ENCODE assay signal across 13 mouse cellular contexts in the genomic region with DNA sequence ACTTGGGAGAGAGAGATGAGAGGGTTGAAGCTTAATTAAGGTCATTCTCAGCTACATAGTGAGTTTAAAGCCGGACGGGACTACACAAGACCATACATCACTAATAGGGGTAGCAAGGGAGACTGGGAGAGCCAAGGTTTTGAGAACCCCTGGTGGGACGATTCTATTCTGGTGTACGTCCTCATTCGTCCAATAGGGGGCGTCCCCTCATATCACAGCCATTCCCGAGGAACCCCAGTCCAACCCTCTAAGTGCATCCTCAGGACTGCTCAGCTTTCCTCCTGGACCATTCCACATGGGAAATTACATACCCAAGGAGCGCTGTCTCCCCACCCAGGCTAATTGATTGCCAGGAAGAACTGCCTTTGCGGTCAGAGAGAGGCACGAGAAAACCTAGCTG.
DNase-seq lines count a peak whose midpoint lies in the region; ATAC-seq and TF ChIP-seq lines count a peak whose summit lies in the region.
"Had no signal": no experiment of that assay in that cellular context is flagged by ENCODE, and none has a peak within 500 bp of the region (broad histone marks: within the 10 kb centered on the region; RNA-seq: fewer than 3 reads in every experiment).

No protein-coding gene starts in this region.

- no peak for TF ChIP-seq EP300 in heart, adult 2 months (IDR thresholded peaks at IDR 0.05; ENCODE audit: insufficient read depth, low read depth, low read length)
- no peak for TF ChIP-seq EP300 in CH12.LX (IDR thresholded peaks at IDR 0.05; ENCODE audit: low read length)

- no peaks in the 10 kb centered on the region for H3K4me1 ChIP-seq in heart, adult 2 months (ENCODE audit: control insufficient read depth, insufficient read depth, low read length)
- no peaks in the 10 kb centered on the region for H3K4me1 ChIP-seq in heart, embryonic 12.5 days (replicated peaks)
- H3K4me1 ChIP-seq in lung, adult 2 months (ENCODE audit: control insufficient read depth, insufficient read depth, low read length), result no peaks in the 10 kb centered on the region
- peaks cover 0 to 9% of the 10 kb centered on the region in 2 experiments; a peak in 1 of 4 replicates for H3K4me1 ChIP-seq in CH12.LX (ENCODE audit: control insufficient read depth in 1 of 2, insufficient read depth in 2 of 2)
- H3K4me1 ChIP-seq in heart, embryonic 11.5 days (ENCODE audit: control insufficient read depth, insufficient read depth, low read length), result no peaks in the 10 kb centered on the region
- H3K4me1 ChIP-seq: heart, embryonic 15.5 days had no signal

- TF ChIP-seq RAD21 in CH12.LX (IDR thresholded peaks at IDR 0.05; ENCODE audit: low read depth, low read length), result peak; percentile 15

- no peak overlapping the region for H3K27ac ChIP-seq in heart, adult 2 months
- no peak overlapping the region for H3K27ac ChIP-seq in heart, embryonic 12.5 days (ENCODE audit: poor library complexity, severe bottlenecking)
- no peak overlapping the region for H3K27ac ChIP-seq in CH12.LX (ENCODE audit: insufficient read depth, low read depth)
- H3K27ac ChIP-seq in heart, embryonic 11.5 days (ENCODE audit: low read depth, low read length), result no peak overlapping the region
- H3K27ac ChIP-seq: heart, embryonic 15.5 days; liver, embryonic 15.5 days had no signal

- no peak for ATAC-seq in heart, embryonic 12.5 days (ENCODE audit: insufficient number of reproducible peaks, low FRiP score)
- no peak for ATAC-seq in heart, embryonic 11.5 days (replicated peaks; ENCODE audit: insufficient number of reproducible peaks, low FRiP score, low TSS enrichment)
- ATAC-seq: midbrain, embryonic 16.5 days had no signal

- no peak overlapping the region for H3K4me3 ChIP-seq in heart, adult 2 months
- no peak overlapping the region for H3K4me3 ChIP-seq in heart, embryonic 12.5 days
- no peak overlapping the region for H3K4me3 ChIP-seq in lung, adult 2 months (replicated peaks; ENCODE audit: extremely low read depth, low read depth, low read length)
- no peak overlapping the region for H3K4me3 ChIP-seq in CH12.LX (replicated peaks in 1 of 3; ENCODE audit: low read depth in 2 of 3, low read length in 2 of 3, poor library complexity in 1 of 3)
- no peak overlapping the region for H3K4me3 ChIP-seq in heart, embryonic 11.5 days (ENCODE audit: low read depth, low read length)
- H3K4me3 ChIP-seq: heart, embryonic 15.5 days; liver, embryonic 15.5 days had no signal

- H3K9me3 ChIP-seq in heart, embryonic 12.5 days (replicated peaks), result no peaks in the 10 kb centered on the region
- peaks cover 10% of the 10 kb centered on the region for H3K9me3 ChIP-seq in CH12.LX (replicated peaks; ENCODE audit: low read length)
- no peaks in the 10 kb centered on the region for H3K9me3 ChIP-seq in heart, embryonic 11.5 days (replicated peaks; ENCODE audit: control insufficient read depth, low read length)
- H3K9me3 ChIP-seq: heart, embryonic 15.5 days; liver, embryonic 15.5 days had no signal

- TF ChIP-seq CTCF in heart, adult 2 months (IDR thresholded peaks at IDR 0.05), result 0 out of 2 replicates have a peak, but pooled peaks have one; percentile 9
- TF ChIP-seq CTCF in lung, adult 2 months (IDR thresholded peaks at IDR 0.05; ENCODE audit: insufficient read depth, low read length), result 0 out of 2 replicates have a peak, but pooled peaks have one; percentile 10
- peak in 1 of 2 experiments; percentile 54; a peak in 2 of 4 replicates for TF ChIP-seq CTCF in CH12.LX (conservative IDR thresholded peaks at IDR 0.05 in 1 of 2, IDR thresholded peaks at IDR 0.05 in 1 of 2; ENCODE audit: low read depth in 2 of 2, low read length in 2 of 2)

- dilution Hi-C loops in CH12.LX (cut with MboI; ENCODE audit: extremely low pct_ligation_motif_present, extremely low pct_unique_long_range_greater_than_20kb, low sequenced_read_pairs), result no loop called here

- in situ Hi-C loops in CH12.LX (cut with MboI; ENCODE audit: low pct_ligation_motif_present, low pct_unique_long_range_greater_than_20kb, low sequenced_read_pairs), result no loop called here

- no peak for DNase-seq in heart, adult 2 months
- no peak for DNase-seq in lung, adult 2 months
- DNase-seq in lung, postnatal 25 days (ENCODE audit: low spot score), result no peak
- no peak for DNase-seq in CH12.LX (ENCODE audit: extremely low read depth)
- DNase-seq in induced T-regulatory cell, adult 2 months (ENCODE audit: low read depth), result peak; percentile 19
- no peak for DNase-seq in heart, postnatal 4 days
- DNase-seq: gastrocnemius, postnatal 10 days; kidney, adult 18-20 months had no signal

- 66% methylated on average over 10 of the region's 10 CpGs for WGBS in heart, adult 2 months
- WGBS in heart, embryonic 12.5 days, result 64% methylated on average over 10 of the region's 10 CpGs
- 71% methylated on average over 10 of the region's 10 CpGs for WGBS in lung, adult 2 months
- WGBS in heart, embryonic 11.5 days (ENCODE audit: insufficient replicate concordance), result 72% methylated on average over 10 of the region's 10 CpGs

- H3K79me2 ChIP-seq in heart, adult 2 months (replicated peaks; ENCODE audit: control insufficient read depth, insufficient read depth, low read length), result no peaks in the 10 kb centered on the region
- H3K79me2 ChIP-seq in CH12.LX (replicated peaks; ENCODE audit: control insufficient read depth, extremely low read depth, insufficient read depth, poor library complexity, severe bottlenecking), result no peaks in the 10 kb centered on the region

- TF ChIP-seq POLR2A in heart, adult 2 months (IDR thresholded peaks at IDR 0.05; ENCODE audit: insufficient read depth, low read depth, low read length), result no peak
- no peak for TF ChIP-seq POLR2A in lung, adult 2 months (IDR thresholded peaks at IDR 0.05; ENCODE audit: borderline replicate concordance, extremely low read depth, low read depth, low read length)
- no peak for TF ChIP-seq POLR2A in CH12.LX (IDR thresholded peaks at IDR 0.05; ENCODE audit: low read depth, low read length)

- H3K36me3 ChIP-seq in heart, adult 2 months (ENCODE audit: control insufficient read depth, insufficient read depth, low read length), result no peaks in the 10 kb centered on the region
- no peaks in the 10 kb centered on the region for H3K36me3 ChIP-seq in heart, embryonic 12.5 days
- no peaks in the 10 kb centered on the region for H3K36me3 ChIP-seq in CH12.LX (replicated peaks in 1 of 2; ENCODE audit: control insufficient read depth in 1 of 2, insufficient read depth in 1 of 2, low read length in 1 of 2)
- H3K36me3 ChIP-seq in heart, embryonic 11.5 days (ENCODE audit: control insufficient read depth, insufficient read depth, low read length), result no peaks in the 10 kb centered on the region
- H3K36me3 ChIP-seq: heart, embryonic 15.5 days; liver, embryonic 15.5 days had no signal

- H3K9ac ChIP-seq in heart, adult 2 months (ENCODE audit: low read depth, low read length), result no peak overlapping the region
- no peak overlapping the region for H3K9ac ChIP-seq in heart, embryonic 12.5 days
- no peak overlapping the region for H3K9ac ChIP-seq in CH12.LX (ENCODE audit: insufficient read depth, low read depth)
- H3K9ac ChIP-seq in heart, embryonic 11.5 days (ENCODE audit: low read depth, low read length), result no peak overlapping the region
- H3K9ac ChIP-seq: heart, embryonic 15.5 days; liver, embryonic 15.5 days had no signal

- no peaks in the 10 kb centered on the region for H3K27me3 ChIP-seq in heart, adult 2 months (ENCODE audit: control insufficient read depth, insufficient read depth, low read length)
- H3K27me3 ChIP-seq in heart, embryonic 12.5 days (replicated peaks), result peaks cover 25% of the 10 kb centered on the region
- no peaks in the 10 kb centered on the region for H3K27me3 ChIP-seq in CH12.LX (replicated peaks)
- 0 out of 2 replicates have a peak, but pooled peaks cover 5% of the 10 kb centered on the region for H3K27me3 ChIP-seq in heart, embryonic 11.5 days (ENCODE audit: control insufficient read depth, insufficient read depth, low read length)

- intact Hi-C loops in heart, adult 2 months (cut with DNase I), result no loop called here

- H3K4me2 ChIP-seq in heart, embryonic 12.5 days, result no peak overlapping the region
- no peak overlapping the region for H3K4me2 ChIP-seq in CH12.LX (ENCODE audit: insufficient read depth, low read depth, poor library complexity, severe bottlenecking)
- no peak overlapping the region for H3K4me2 ChIP-seq in heart, embryonic 11.5 days
- H3K4me2 ChIP-seq: heart, embryonic 15.5 days; liver, embryonic 15.5 days had no signal

TF ChIP-seq in CH12.LX, 34 proteins besides CTCF, POLR2A, EP300 and RAD21:
- no peak for TF ChIP-seq MEF2A (IDR thresholded peaks at IDR 0.05; ENCODE audit: borderline replicate concordance, low read depth, low read length)
- TF ChIP-seq IRF4 (IDR thresholded peaks at IDR 0.05; ENCODE audit: low read depth, low read length), result no peak
- peak; percentile 29 for TF ChIP-seq SMC3 (IDR thresholded peaks at IDR 0.05; ENCODE audit: low read depth, low read length)
- TF ChIP-seq RCOR1 (conservative IDR thresholded peaks at IDR 0.05; ENCODE audit: low read depth, low read length), result no peak
TF ChIP-seq in CH12.LX: peak in this region for 1.
